Mouse (Mus musculus) Patski (cell line): ENCODE measurements around the gene Trit1. TPM values are rescaled to one million over a fixed set of nuclear protein-coding genes. Genes with fewer than 3 reads are reported as not detected.

Experiments
- ATAC-seq: fragments of 100-300 bp; one replicate; pipeline ENCODE4 v1.8.0; 2021
- CTCF ChIA-PET: fragments of 350-600 bp; sonication (Branson Sonifier 250); formaldehyde crosslinking; loops from one replicate; lab custom pipeline; 2022; ENCODE audit warnings: inconsistent platforms; lab: Charles Lee
- POLR2A ChIA-PET: fragments of 350-600 bp; sonication (Branson Sonifier 250); formaldehyde crosslinking; loops from one replicate; lab custom pipeline; 2022; ENCODE audit warnings: antibody characterized with exemption, inconsistent platforms; lab: Charles Lee
- DNase-seq: peaks from one replicate; pipeline ENCODE4 v3.0.0-alpha.2; 2011; ENCODE audit warnings: low read depth, low spot score
- H3K27me3 ChIP-seq: fragments of 371-371 bp; one replicate; pipeline ENCODE4 v1.5.1; 2021
- CTCF ChIP-seq: fragments of 100-300 bp; IDR thresholded peaks from one replicate; pipeline ENCODE4 v1.5.1; 2021
- in situ Hi-C: fragments of 300-500 bp; cut with MboI; formaldehyde crosslinking; loops from 3 replicates; pipeline ENCODE4 v1.11.1; 2018; ENCODE audit warnings: low pct_unique_long_range_greater_than_20kb, mixed read lengths
- polyA plus RNA-seq: library from polyadenylated mRNA; unstranded; gene quantifications from one replicate; pipeline ENCODE4 v1.2.3, GENCODE M21; 2021

Trit1 gene
- polyA plus RNA-seq, 1 experiment from 2014 or later: 12.9 TPM

DNA sequence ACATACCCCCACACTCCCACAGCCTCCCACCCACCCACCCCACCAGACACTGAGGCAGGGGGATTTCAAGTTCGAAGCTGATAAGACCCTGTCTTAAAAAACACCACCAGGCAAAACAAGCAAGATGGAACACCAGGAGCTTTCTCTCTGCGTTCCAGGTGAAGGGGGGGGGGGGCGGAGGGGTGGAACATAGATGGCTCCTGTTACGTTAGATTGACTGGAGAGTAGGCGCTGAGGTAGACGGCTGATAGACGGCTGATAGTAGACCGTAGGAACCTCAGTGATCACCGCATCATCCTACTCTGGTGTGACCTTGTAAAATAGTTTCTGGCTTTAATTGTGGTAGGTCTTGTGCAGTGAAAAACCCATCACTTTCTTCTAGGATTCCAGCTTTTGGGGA, 77.5 kb downstream of the Trit1 start:
- ChIA-PET CTCF (no interaction called here), POLR2A (interaction anchor here (0.6 kb wide), 1 partner anchor 52 kb away, joined by 3 read pairs; no protein-coding TSS in a partner anchor)
- in situ Hi-C loops: loop anchor here (25.0 kb wide), 1 partner anchor 1857 kb away; no protein-coding TSS in a partner anchor
- no peak for TF ChIP-seq CTCF
- ATAC-seq (no peak), DNase-seq (no peak)
- no peaks in the 10 kb centered on the region for H3K27me3 ChIP-seq

Other genes with a start within 250 kb of the Trit1 start
- 103 TPM for gene Ppt1, start 180.4 kb upstream of the Trit1 start, polyA plus RNA-seq
- 145 TPM for gene Cap1, start 130.5 kb upstream of the Trit1 start, polyA plus RNA-seq
- 0.08 TPM for gene Mfsd2a, start 55.4 kb upstream of the Trit1 start, polyA plus RNA-seq
- 0.19 TPM for gene Mycl, start 20.9 kb upstream of the Trit1 start, polyA plus RNA-seq
- 0.06 TPM for gene Bmp8b, start 88.6 kb downstream of the Trit1 start, polyA plus RNA-seq
- not detected for gene Oxct2b, start 99.7 kb downstream of the Trit1 start, polyA plus RNA-seq
- 37.2 TPM for gene Ppie, start 123.4 kb downstream of the Trit1 start, polyA plus RNA-seq
- not detected for gene Hpcal4, start 166.6 kb downstream of the Trit1 start, polyA plus RNA-seq
- gene Nt5c1a, start 184.9 kb downstream of the Trit1 start, polyA plus RNA-seq: not detected
- not detected for gene Heyl, start 217.0 kb downstream of the Trit1 start, polyA plus RNA-seq
- gene Pabpc4, start 245.8 kb downstream of the Trit1 start, polyA plus RNA-seq: 59.9 TPM